Mouse (Mus musculus): ENCODE measurements at regions not wholly inside any gene's neighbourhood (a gene's known extent, or its start where the extent isn't known, plus 50 kb on each side); places are given as distances from the start of the nearest gene placed in this dataset.
A peak's percentile ranks its signal among the peaks of the same experiment; 100 is the strongest.

DNA sequence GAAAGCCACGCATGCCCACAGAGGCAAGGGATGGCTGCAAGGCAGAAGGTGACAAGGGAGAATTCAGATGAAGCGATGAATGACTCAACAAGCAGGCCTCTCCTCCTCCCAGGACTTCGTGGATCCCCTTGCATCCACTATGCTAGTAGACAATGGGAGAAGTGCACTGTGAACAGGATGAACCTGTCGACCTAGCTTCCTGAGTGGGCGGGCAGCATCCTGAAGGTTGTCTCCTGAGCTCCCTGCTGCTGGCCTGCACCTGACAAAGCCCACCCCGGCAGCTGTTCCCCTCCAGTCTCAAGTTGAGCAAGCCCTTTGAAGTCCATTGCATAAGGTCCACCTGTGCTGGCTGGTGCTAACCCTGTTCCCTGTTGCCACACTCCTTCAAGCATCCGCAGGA, 250.2 kb downstream of the Lmo4 start:
- no peaks in the 10 kb centered on the region for H3K36me3 ChIP-seq (ENCODE audit: poor library complexity, severe bottlenecking)
- H3K27me3 ChIP-seq = peaks cover 6% of the 10 kb centered on the region; the same call in 1 of the 2 replicates
- H3K4me3 ChIP-seq = no peak overlapping the region
- no peak overlapping the region for H3K4me2 ChIP-seq
- H3K4me1 ChIP-seq = peaks cover under 1% of the 10 kb centered on the region
- no peaks in the 10 kb centered on the region for H3K9me3 ChIP-seq (replicated peaks)
- ATAC-seq = no peak
- no peak overlapping the region for H3K27ac ChIP-seq
- no peak overlapping the region for H3K9ac ChIP-seq
- 90% methylated on average over 7 of the region's 7 CpGs for WGBS

GRCm38 (mm10) chr3:143952289-143952688, 252.7 kb downstream of the Lmo4 start:
- 85% methylated on average over 8 of the region's 8 CpGs for WGBS

GRCm38 (mm10) chr3:143949656-143950055, 255.4 kb downstream of the Lmo4 start:
- peak; percentile 53; the same call in 1 of the 2 replicates for ATAC-seq
- Histone ChIP-seq H3K4me2 (no peak overlapping the region), H3K36me3 (ENCODE audit: poor library complexity, severe bottlenecking) (no peaks in the 10 kb centered on the region), H3K27me3 (peaks cover 17% of the 10 kb centered on the region), H3K9ac (no peak overlapping the region), H3K9me3 (replicated peaks) (no peaks in the 10 kb centered on the region), H3K27ac (no peak overlapping the region), H3K4me1 (peaks cover 30% of the 10 kb centered on the region), H3K4me3 (no peak overlapping the region)
- WGBS = 11% methylated on average over 8 of the region's 8 CpGs

More at GRCm38 (mm10) chr3:143952289-143952688, 252.7 kb downstream of the Lmo4 start:
- Histone ChIP-seq H3K4me2 (no peak overlapping the region), H3K27ac (no peak overlapping the region), H3K9ac (no peak overlapping the region), H3K4me1 (peaks cover 26% of the 10 kb centered on the region), H3K27me3 (peaks cover 13% of the 10 kb centered on the region), H3K9me3 (replicated peaks) (no peaks in the 10 kb centered on the region), H3K36me3 (ENCODE audit: poor library complexity, severe bottlenecking) (no peaks in the 10 kb centered on the region), H3K4me3 (no peak overlapping the region)
- no peak for ATAC-seq

GRCm38 (mm10) chr3:143949026-143949637, 255.9 kb downstream of the Lmo4 start:
- Histone ChIP-seq H3K36me3 (ENCODE audit: poor library complexity, severe bottlenecking) (no peaks in the 10 kb centered on the region), H3K9ac (no peak overlapping the region), H3K4me1 (peaks cover 30% of the 10 kb centered on the region), H3K27ac (no peak overlapping the region), H3K4me3 (no peak overlapping the region), H3K4me2 (no peak overlapping the region), H3K27me3 (peaks cover 17% of the 10 kb centered on the region), H3K9me3 (replicated peaks) (no peaks in the 10 kb centered on the region)
- ATAC-seq = 0 out of 2 replicates have a peak, but pooled peaks have one; percentile 17
- WGBS = 56% methylated on average over 11 of the region's 11 CpGs

GRCm38 (mm10) chr3:143947938-143948267, 257.1 kb downstream of the Lmo4 start:
- H3K36me3 ChIP-seq (ENCODE audit: poor library complexity, severe bottlenecking) = no peaks in the 10 kb centered on the region
- H3K4me3 ChIP-seq = no peak overlapping the region
- peak overlapping the region; percentile 45 for H3K4me2 ChIP-seq
- peaks cover 30% of the 10 kb centered on the region for H3K4me1 ChIP-seq
- no peaks in the 10 kb centered on the region for H3K9me3 ChIP-seq (replicated peaks)
- peak; percentile 61 for ATAC-seq
- H3K27me3 ChIP-seq = peaks cover 17% of the 10 kb centered on the region
- no peak overlapping the region for H3K27ac ChIP-seq
- 13% methylated on average over 3 of the region's 3 CpGs for WGBS
- no peak overlapping the region for H3K9ac ChIP-seq

GRCm38 (mm10) chr3:143947079-143947937, 257.7 kb downstream of the Lmo4 start:
- Histone ChIP-seq H3K27ac (no peak overlapping the region), H3K36me3 (ENCODE audit: poor library complexity, severe bottlenecking) (no peaks in the 10 kb centered on the region), H3K9me3 (replicated peaks) (no peaks in the 10 kb centered on the region), H3K4me3 (no peak overlapping the region), H3K4me2 (peak overlapping the region; percentile 45), H3K27me3 (peaks cover 14% of the 10 kb centered on the region), H3K9ac (no peak overlapping the region), H3K4me1 (peaks cover 30% of the 10 kb centered on the region)
- peak; percentile 88 for ATAC-seq
- WGBS = 4% methylated on average over 11 of the region's 11 CpGs

- no peaks in the 10 kb centered on the region for H3K36me3 ChIP-seq (ENCODE audit: poor library complexity, severe bottlenecking)
- WGBS = 93% methylated on average over 3 of the region's 3 CpGs
- ATAC-seq = no peak
Measured at GRCm38 (mm10) chr3:143939068-143939709, 265.8 kb downstream of the Lmo4 start.

GRCm38 (mm10) chr3:143925322-143925721, 279.7 kb downstream of the Lmo4 start:
- no peaks in the 10 kb centered on the region for H3K4me1 ChIP-seq

More at GRCm38 (mm10) chr3:143939068-143939709, 265.8 kb downstream of the Lmo4 start:
- Histone ChIP-seq H3K4me1 (no peaks in the 10 kb centered on the region), H3K4me2 (no peak overlapping the region), H3K27ac (no peak overlapping the region), H3K4me3 (no peak overlapping the region), H3K27me3 (no peaks in the 10 kb centered on the region), H3K9me3 (replicated peaks) (no peaks in the 10 kb centered on the region), H3K9ac (no peak overlapping the region)

DNA sequence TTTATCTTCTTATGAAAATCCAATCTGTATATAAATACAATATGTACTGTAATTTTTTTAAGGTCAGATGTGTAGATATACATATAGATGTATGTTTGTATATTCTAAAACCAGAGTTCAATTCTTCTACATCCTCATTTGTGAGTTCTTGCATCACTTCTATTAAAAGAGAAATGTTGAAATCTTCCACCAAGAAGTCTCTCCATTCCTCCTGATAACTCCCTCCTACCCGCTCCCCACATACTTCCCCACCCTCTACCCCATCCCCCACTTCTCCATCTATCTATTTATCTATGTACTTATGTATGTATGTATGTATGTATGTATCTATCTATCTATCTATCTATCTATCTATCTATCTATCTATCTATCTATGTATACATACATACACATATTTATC, 285.3 kb downstream of the Lmo4 start:
- WGBS = 91% methylated on average over 1 of the region's 1 CpGs
- no peak overlapping the region for H3K9ac ChIP-seq
- no peak overlapping the region for H3K4me2 ChIP-seq
- H3K4me3 ChIP-seq = no peak overlapping the region
- no peak for ATAC-seq
- H3K27me3 ChIP-seq = peaks cover 31% of the 10 kb centered on the region
- H3K4me1 ChIP-seq = peaks cover 7% of the 10 kb centered on the region
- H3K36me3 ChIP-seq (ENCODE audit: poor library complexity, severe bottlenecking) = no peaks in the 10 kb centered on the region
- H3K9me3 ChIP-seq (replicated peaks) = no peaks in the 10 kb centered on the region
- H3K27ac ChIP-seq = no peak overlapping the region

More at GRCm38 (mm10) chr3:143925322-143925721, 279.7 kb downstream of the Lmo4 start:
- Histone ChIP-seq H3K27ac (no peak overlapping the region), H3K4me3 (no peak overlapping the region), H3K36me3 (ENCODE audit: poor library complexity, severe bottlenecking) (no peaks in the 10 kb centered on the region), H3K9me3 (replicated peaks) (no peaks in the 10 kb centered on the region), H3K9ac (no peak overlapping the region), H3K27me3 (peaks cover 6% of the 10 kb centered on the region; the same call in 1 of the 2 replicates), H3K4me2 (no peak overlapping the region)
- 59% methylated on average over 6 of the region's 6 CpGs for WGBS
- ATAC-seq = no peak

- WGBS = 10% methylated on average over 6 of the region's 6 CpGs
- peak; percentile 92 for ATAC-seq
Measured at GRCm38 (mm10) chr3:143914341-143915217, 290.4 kb downstream of the Lmo4 start.

GRCm38 (mm10) chr3:143913044-143913574, 291.9 kb downstream of the Lmo4 start:
- 32% methylated on average over 3 of the region's 3 CpGs for WGBS
- Histone ChIP-seq H3K4me1 (peaks cover 28% of the 10 kb centered on the region), H3K4me3 (no peak overlapping the region), H3K36me3 (ENCODE audit: poor library complexity, severe bottlenecking) (no peaks in the 10 kb centered on the region), H3K9ac (no peak overlapping the region), H3K4me2 (no peak overlapping the region), H3K9me3 (replicated peaks) (no peaks in the 10 kb centered on the region), H3K27ac (no peak overlapping the region), H3K27me3 (peaks cover 61% of the 10 kb centered on the region)
- no peak for ATAC-seq

More at GRCm38 (mm10) chr3:143914341-143915217, 290.4 kb downstream of the Lmo4 start:
- Histone ChIP-seq H3K36me3 (ENCODE audit: poor library complexity, severe bottlenecking) (no peaks in the 10 kb centered on the region), H3K4me2 (no peak overlapping the region), H3K9me3 (replicated peaks) (no peaks in the 10 kb centered on the region), H3K27me3 (peaks cover 63% of the 10 kb centered on the region), H3K27ac (no peak overlapping the region), H3K4me3 (no peak overlapping the region), H3K9ac (no peak overlapping the region), H3K4me1 (peaks cover 24% of the 10 kb centered on the region)

All from forebrain, embryonic 13.5 days (tissue).